Mouse (Mus musculus) limb, embryonic 14.5 days (tissue): ENCODE measurements around the gene Ncor2. TPM values are rescaled to one million over a fixed set of nuclear protein-coding genes. Genes with fewer than 3 reads are reported as not detected.
A peak's percentile ranks its signal among the peaks of the same experiment; 100 is the strongest.

Experiments
- ATAC-seq: fragments of 200-750 bp; cut with Nextera tagmentation; 2 replicates; pipeline ENCODE4 v1.8.0; 2017; ENCODE audit warnings: low read depth, moderate number of reproducible peaks, moderate TSS enrichment; ENCODE audit not compliant: low FRiP score
- DNase-seq: peaks from one replicate; pipeline ENCODE4 v3.0.0-alpha.2; 2015; ENCODE audit warnings: low spot score
- H3K27ac ChIP-seq: fragments of 300-500 bp; sonication (generic); replicated peaks from 2 replicates; pipeline ENCODE4 v1.5.1; 2014; ENCODE audit warnings: low read depth, mild to moderate bottlenecking, low read length, moderate library complexity, mixed read lengths
- H3K27me3 ChIP-seq: fragments of 300-500 bp; sonication (generic); 2 replicates; pipeline ENCODE4 v1.6.1; 2014; ENCODE audit warnings: low read length, mixed read lengths; ENCODE audit not compliant: control insufficient read depth, insufficient read depth
- H3K36me3 ChIP-seq: fragments of 300-500 bp; sonication (generic); 2 replicates; pipeline ENCODE4 v1.6.1; 2014; ENCODE audit warnings: mild to moderate bottlenecking, low read length, moderate library complexity, mixed read lengths; ENCODE audit not compliant: control insufficient read depth, insufficient read depth
- H3K4me1 ChIP-seq: fragments of 300-500 bp; sonication (generic); 2 replicates; pipeline ENCODE4 v1.6.1; 2014; ENCODE audit warnings: antibody characterized with exemption, low read length, mixed read lengths; ENCODE audit not compliant: control insufficient read depth, insufficient read depth
- H3K4me2 ChIP-seq: fragments of 300-500 bp; sonication (generic); replicated peaks from 2 replicates; pipeline ENCODE4 v1.6.1; 2014; ENCODE audit warnings: low read depth, mild to moderate bottlenecking, low read length, moderate library complexity; ENCODE audit not compliant: severe bottlenecking
- H3K4me3 ChIP-seq: fragments of 300-500 bp; sonication (generic); replicated peaks from 2 replicates; pipeline ENCODE4 v1.5.1; 2014; ENCODE audit warnings: low read length
- H3K9ac ChIP-seq: fragments of 300-500 bp; sonication (generic); 2 replicates; pipeline ENCODE4 v1.6.1; 2014; ENCODE audit warnings: mild to moderate bottlenecking, low read depth, low read length, moderate library complexity; ENCODE audit not compliant: severe bottlenecking
- H3K9me3 ChIP-seq: fragments of 300-500 bp; sonication (generic); 2 replicates; pipeline ENCODE4 v1.6.1; 2016; ENCODE audit warnings: low read length; ENCODE audit not compliant: control insufficient read depth
- POLR2A ChIP-seq: fragments of 200-500 bp; IDR thresholded peaks from 2 replicates; pipeline ENCODE4 v1.8.0; 2012; ENCODE audit warnings: inconsistent platforms, mild to moderate bottlenecking, moderate library complexity, borderline replicate concordance; ENCODE audit not compliant: insufficient read depth, insufficient read length; ENCODE audit errors: extremely low read depth
- WGBS: fragments of 180-500 bp; shearing (Covaris S2); extraction: QIAGEN DNeasy Blood & Tissue Kit; methylation state at CpG from one replicate; pipeline ENCODE4 v1.1.7; 2014; 5-methylcytosine and 5-hydroxymethylcytosine counted together
- polyA plus RNA-seq, 2 experiments: library from polyadenylated mRNA; depleted of rRNA in 1 of 2; stranded (reverse) in 1 of 2; unstranded in 1 of 2; fragments of >200 nt; fragmentation: Nextera tagmentation in 1 of 2; extraction: Ambion mirVana in 1 of 2; gene quantifications; 2 replicates each; pipeline versions ENCODE4 v1.2.1 to v1.2.3; 2012 to 2014

The Ncor2 gene
- polyA plus RNA-seq, 2 experiments: 39.3 to 75.9 TPM

- no peak overlapping the region for H3K27ac ChIP-seq
- H3K4me2 ChIP-seq: no peak overlapping the region
- TF ChIP-seq POLR2A: no peak
- DNase-seq (no peak), ATAC-seq (no peak)
- H3K4me1 ChIP-seq: peaks cover 76% of the 10 kb centered on the region
- H3K27me3 ChIP-seq: no peaks in the 10 kb centered on the region
- no peak overlapping the region for H3K9ac ChIP-seq
- H3K36me3 ChIP-seq: 0 out of 2 replicates have a peak, but pooled peaks cover 3% of the 10 kb centered on the region
- 85% methylated on average over 2 of the region's 2 CpGs for WGBS
- no peaks in the 10 kb centered on the region for H3K9me3 ChIP-seq
- no peak overlapping the region for H3K4me3 ChIP-seq
Observed at GRCm38 (mm10) chr5:125132069-125132468, 47.0 kb downstream of the Ncor2 start.

GRCm38 (mm10) chr5:125130406-125130805 is 48.6 kb downstream of the Ncor2 start:
- no peaks in the 10 kb centered on the region for H3K9me3 ChIP-seq
- TF ChIP-seq POLR2A: no peak
- H3K4me3 ChIP-seq: no peak overlapping the region
- 0 out of 2 replicates have a peak overlapping the region, but pooled peaks have one; percentile 3 for H3K9ac ChIP-seq
- DNase-seq (no peak), ATAC-seq (no peak)
- no peaks in the 10 kb centered on the region for H3K27me3 ChIP-seq
- peaks cover 5% of the 10 kb centered on the region; the same call in 1 of the 2 replicates for H3K36me3 ChIP-seq
- 76% methylated on average over 3 of the region's 3 CpGs for WGBS
- H3K27ac ChIP-seq: no peak overlapping the region
- no peak overlapping the region for H3K4me2 ChIP-seq
- H3K4me1 ChIP-seq: peaks cover 65% of the 10 kb centered on the region

DNA sequence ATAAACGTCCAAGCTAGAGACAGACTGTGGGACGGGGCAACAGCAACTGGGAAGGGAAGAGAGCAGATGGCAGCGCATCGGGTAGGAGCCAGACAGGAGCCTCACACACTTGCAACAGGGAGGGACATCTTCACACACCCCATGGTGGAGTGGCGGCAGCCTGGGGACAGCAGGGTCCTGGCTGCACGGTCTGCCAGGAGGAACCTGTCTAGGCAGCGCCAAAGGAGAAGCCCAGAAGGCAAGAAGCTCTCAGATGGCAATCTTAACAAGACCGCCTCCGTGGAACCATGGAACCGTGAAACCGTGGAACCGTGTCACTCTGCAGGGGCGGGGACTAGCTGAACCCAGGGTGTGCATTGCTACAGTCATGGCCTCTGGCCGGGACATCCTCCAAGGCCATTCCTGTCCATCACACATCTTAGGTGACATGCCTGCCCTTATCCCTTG is 50.1 kb downstream of the Ncor2 start:
- H3K9me3 ChIP-seq: no peaks in the 10 kb centered on the region
- H3K4me3 ChIP-seq: no peak overlapping the region
- DNase-seq (no peak), ATAC-seq (peak; percentile 28; the same call in 1 of the 2 replicates)
- H3K4me2 ChIP-seq: no peak overlapping the region
- 74% methylated on average over 14 of the region's 14 CpGs for WGBS
- no peak overlapping the region for H3K27ac ChIP-seq
- H3K9ac ChIP-seq: no peak overlapping the region
- TF ChIP-seq POLR2A: no peak
- H3K27me3 ChIP-seq: no peaks in the 10 kb centered on the region
- peaks cover 12% of the 10 kb centered on the region for H3K36me3 ChIP-seq
- H3K4me1 ChIP-seq: peaks cover 54% of the 10 kb centered on the region

DNA sequence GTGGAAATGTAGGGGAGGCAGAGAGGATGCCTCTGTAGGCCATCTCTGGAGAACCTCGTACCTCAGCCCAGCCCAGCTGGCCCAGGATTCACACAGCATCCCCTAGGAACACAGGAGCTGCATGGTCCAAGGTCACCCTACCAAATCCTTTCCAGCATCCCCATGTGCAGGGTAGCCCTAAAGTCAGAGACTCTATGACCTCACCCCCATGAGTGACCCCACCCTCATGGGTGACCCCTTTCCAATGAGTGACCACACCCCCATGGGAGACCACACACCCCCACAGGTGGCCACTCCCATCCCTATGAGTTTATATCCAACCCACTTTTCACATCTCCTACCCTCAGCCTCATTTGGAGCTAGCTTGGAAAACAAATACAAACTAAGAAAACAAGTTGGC is 51.1 kb downstream of the Ncor2 start:
- Histone ChIP-seq H3K4me2 (no peak overlapping the region), H3K36me3 (peaks cover 15% of the 10 kb centered on the region), H3K9ac (no peak overlapping the region), H3K27me3 (no peaks in the 10 kb centered on the region), H3K4me3 (no peak overlapping the region), H3K9me3 (no peaks in the 10 kb centered on the region), H3K4me1 (peaks cover 53% of the 10 kb centered on the region), H3K27ac (no peak overlapping the region)
- no peak for DNase-seq
- WGBS: 93% methylated on average over 1 of the region's 1 CpGs
- ATAC-seq: no peak
- no peak for TF ChIP-seq POLR2A

- H3K9me3 ChIP-seq: no peaks in the 10 kb centered on the region
- no peak overlapping the region for H3K27ac ChIP-seq
- DNase-seq: no peak
- peaks cover 48% of the 10 kb centered on the region for H3K4me1 ChIP-seq
- 88% methylated on average over 4 of the region's 4 CpGs for WGBS
- H3K27me3 ChIP-seq: no peaks in the 10 kb centered on the region
- ATAC-seq: no peak
- no peak overlapping the region for H3K4me3 ChIP-seq
- H3K36me3 ChIP-seq: peaks cover 20% of the 10 kb centered on the region
- no peak overlapping the region for H3K9ac ChIP-seq
- H3K4me2 ChIP-seq: no peak overlapping the region
- no peak for TF ChIP-seq POLR2A
Observed at GRCm38 (mm10) chr5:125127426-125127825, 51.6 kb downstream of the Ncor2 start.
